ENCODE assay signal across 15 mouse cellular contexts in the genomic region with DNA sequence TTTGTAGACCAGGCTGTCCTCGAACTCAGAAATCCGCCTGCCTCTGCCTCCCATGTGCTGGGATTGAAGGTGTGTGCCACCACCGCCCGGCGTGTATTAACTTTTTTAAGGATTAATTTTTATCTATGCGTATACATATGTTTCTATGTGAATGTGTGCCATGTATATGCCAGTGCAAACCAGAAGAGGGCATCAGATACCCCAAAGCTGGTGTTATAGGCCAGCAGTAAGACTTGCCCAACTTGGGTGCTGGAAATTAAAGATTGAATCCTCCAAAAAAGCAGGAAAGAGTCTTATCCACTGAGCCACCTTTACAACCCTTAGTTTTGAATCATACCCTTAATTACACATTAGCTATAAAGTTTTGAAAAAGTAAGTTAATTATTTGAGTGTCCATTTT.
A peak's percentile ranks its signal among the peaks of the same experiment; 100 is the strongest.
DNase-seq lines count a peak whose midpoint lies in the region; ATAC-seq and TF ChIP-seq lines count a peak whose summit lies in the region.
"Had no signal": no experiment of that assay in that cellular context is flagged by ENCODE, and none has a peak within 500 bp of the region (broad histone marks: within the 10 kb centered on the region; RNA-seq: fewer than 3 reads in every experiment).

No protein-coding gene starts in this region.

- no peak for TF ChIP-seq POLR2A in brain, embryonic 14.5 days (IDR thresholded peaks at IDR 0.05; ENCODE audit: borderline replicate concordance, extremely low read depth, insufficient read depth, insufficient read length, poor library complexity, severe bottlenecking)

- H3K4me1 ChIP-seq in kidney, postnatal 0 days (replicated peaks; ENCODE audit: insufficient read depth, low read length) = no peaks in the 10 kb centered on the region
- H3K4me1 ChIP-seq: hindbrain, embryonic 10.5 days; lung, embryonic 15.5 days; midbrain, embryonic 12.5 days had no signal

- peak; percentile 46; the same call in 1 of the 2 replicates for TF ChIP-seq CTCF in kidney, postnatal 0 days (IDR thresholded peaks at IDR 0.05; ENCODE audit: low read depth)
- TF ChIP-seq CTCF in brain, embryonic 14.5 days (IDR thresholded peaks at IDR 0.05; ENCODE audit: borderline replicate concordance, extremely low read depth, insufficient read depth, insufficient read length) = peak; percentile 8; the same call in 1 of the 2 replicates

- 98% methylated on average over 6 of the region's 6 CpGs for WGBS in kidney, postnatal 0 days

- H3K4me2 ChIP-seq in kidney, postnatal 0 days (ENCODE audit: low read length) = no peak overlapping the region
- H3K4me2 ChIP-seq: lung, embryonic 15.5 days; midbrain, embryonic 12.5 days had no signal

- H3K27me3 ChIP-seq in kidney, postnatal 0 days (ENCODE audit: insufficient read depth, low read length) = no peaks in the 10 kb centered on the region
- H3K27me3 ChIP-seq: lung, embryonic 15.5 days; midbrain, embryonic 12.5 days had no signal

- no peak overlapping the region for H3K4me3 ChIP-seq in kidney, postnatal 0 days (replicated peaks; ENCODE audit: low read depth, low read length)
- H3K4me3 ChIP-seq: hindbrain, embryonic 10.5 days; lung, embryonic 15.5 days; midbrain, embryonic 12.5 days had no signal

- H3K9ac ChIP-seq in kidney, postnatal 0 days (ENCODE audit: low read depth, low read length) = no peak overlapping the region
- H3K9ac ChIP-seq: lung, embryonic 15.5 days; midbrain, embryonic 12.5 days had no signal

- 0 out of 2 replicates have a peak, but pooled peaks cover 8% of the 10 kb centered on the region for H3K36me3 ChIP-seq in kidney, postnatal 0 days (ENCODE audit: insufficient read depth, low read length)

- ATAC-seq in kidney, postnatal 0 days (replicated peaks; ENCODE audit: low FRiP score, low read depth) = no peak
- ATAC-seq: activated CD4-positive, CD25-positive, alpha-beta regulatory T cell, adult 4 months; forebrain, embryonic 14.5 days had no signal

- H3K9me3 ChIP-seq in kidney, postnatal 0 days (replicated peaks; ENCODE audit: low read length) = no peaks in the 10 kb centered on the region
- H3K9me3 ChIP-seq: lung, embryonic 15.5 days; midbrain, embryonic 12.5 days had no signal

- no peak overlapping the region for H3K27ac ChIP-seq in kidney, postnatal 0 days
- H3K27ac ChIP-seq: hindbrain, embryonic 10.5 days; lung, embryonic 15.5 days; midbrain, embryonic 12.5 days had no signal

- no peak for DNase-seq in kidney, postnatal 0 days (ENCODE audit: low spot score)
- no peak for DNase-seq in kidney, postnatal 36 days
- peak; percentile 18 for DNase-seq in thymus, postnatal 4 days
- DNase-seq in thymus, adult 18-20 months = no peak
- peak; percentile 29 for DNase-seq in brain, embryonic 14.5 days (ENCODE audit: low read depth)
- DNase-seq in cerebellum, adult 18-20 months = no peak
- DNase-seq in frontal cortex, postnatal 25 days (ENCODE audit: low spot score in 2 of 2) = no peak
- DNase-seq: cerebellum, adult 11-12 months; kidney, adult 11 months; right cerebral cortex, postnatal 4 days had no signal

Comparison
In these comparisons a context has a peak if more than half of its experiments do, and no peak if none do; other contexts are left out.
1. DNase-seq: peak in thymus, postnatal 4 days (single experiment) and brain, embryonic 14.5 days (single experiment); none in kidney, postnatal 0 days (single experiment), kidney, postnatal 36 days (0 of 2), thymus, adult 18-20 months (0 of 2), cerebellum, adult 18-20 months (0 of 2) and frontal cortex, postnatal 25 days (0 of 2).